Mouse (Mus musculus) limb, embryonic 12.5 days (tissue): Measurements from ENCODE around the gene Ascl3. TPM values are rescaled to one million over a fixed set of nuclear protein-coding genes. Genes with fewer than 3 reads are reported as not detected.
A peak's percentile ranks its signal among the peaks of the same experiment; 100 is the strongest.

Experiments
- ATAC-seq: fragments of 200-750 bp; cut with Nextera tagmentation; 2 replicates; pipeline ENCODE4 v1.8.0; 2017; ENCODE audit warnings: low read depth, moderate TSS enrichment; ENCODE audit not compliant: insufficient number of reproducible peaks, insufficient read depth, low FRiP score, low TSS enrichment
- H3K27ac ChIP-seq: fragments of 300-500 bp; sonication (generic); 2 replicates; pipeline ENCODE4 v1.5.1; 2016; ENCODE audit warnings: mild to moderate bottlenecking, moderate library complexity
- H3K27me3 ChIP-seq: fragments of 300-500 bp; sonication (generic); 2 replicates; pipeline ENCODE4 v1.6.1; 2016; ENCODE audit warnings: mild to moderate bottlenecking, moderate library complexity
- H3K36me3 ChIP-seq: fragments of 300-500 bp; sonication (generic); 2 replicates; pipeline ENCODE4 v1.6.1; 2016; ENCODE audit warnings: mild to moderate bottlenecking, moderate library complexity
- H3K4me1 ChIP-seq: fragments of 300-500 bp; sonication (generic); replicated peaks from 2 replicates; pipeline ENCODE4 v1.6.1; 2016
- H3K4me2 ChIP-seq: fragments of 300-500 bp; sonication (generic); 2 replicates; pipeline ENCODE4 v1.6.1; 2016; ENCODE audit warnings: mild to moderate bottlenecking, moderate library complexity
- H3K4me3 ChIP-seq: fragments of 300-500 bp; sonication (generic); replicated peaks from 2 replicates; pipeline ENCODE4 v1.5.1; 2016; ENCODE audit warnings: mild to moderate bottlenecking
- H3K9ac ChIP-seq: fragments of 300-500 bp; sonication (generic); replicated peaks from 2 replicates; pipeline ENCODE4 v1.6.1; 2016; ENCODE audit warnings: mild to moderate bottlenecking, moderate library complexity
- H3K9me3 ChIP-seq: fragments of 300-500 bp; sonication (generic); 2 replicates; pipeline ENCODE4 v1.6.1; 2016; ENCODE audit warnings: mild to moderate bottlenecking, moderate library complexity
- whole genome bisulfite sequencing: fragments of 180-500 bp; shearing (Covaris S2); methylation state at CpG from one replicate; pipeline ENCODE4 v1.1.7; 2016; 5-methylcytosine and 5-hydroxymethylcytosine counted together
- polyA plus RNA-seq: library from polyadenylated mRNA; unstranded; fragments of >200 nt; fragmentation: Nextera tagmentation; extraction: Ambion mirVana; gene quantifications from 2 replicates; pipeline ENCODE4 v1.2.1, GENCODE M21; 2016

The Ascl3 gene
- polyA plus RNA-seq, 1 experiment from 2014 or later, result not detected

DNA sequence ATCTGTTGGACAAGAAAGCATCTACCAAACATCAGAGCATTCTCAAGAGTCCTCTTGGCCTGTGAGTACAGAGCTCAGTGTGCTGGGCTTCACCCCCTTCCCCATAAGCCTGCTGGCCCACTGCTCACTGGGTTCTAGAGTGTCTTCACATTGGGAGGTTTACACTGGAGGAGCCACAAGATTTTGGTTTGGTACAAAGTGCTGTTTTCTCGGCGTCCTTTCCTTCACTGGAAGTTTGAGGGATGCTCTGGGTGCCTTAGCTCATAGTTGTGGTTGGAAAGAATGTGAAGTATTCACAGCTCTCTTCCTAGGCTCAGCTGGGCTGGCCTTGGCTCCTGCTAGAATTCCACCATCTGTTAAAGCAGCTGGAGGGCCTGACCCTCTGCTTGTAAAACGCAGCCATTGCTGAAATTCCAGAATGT is 22.6 kb downstream of the Ascl3 start:
- no peak overlapping the region for H3K4me2 ChIP-seq
- ATAC-seq, result no peak
- peak overlapping the region; percentile 62; the same call in 1 of the 2 replicates for H3K27ac ChIP-seq
- H3K36me3 ChIP-seq, result peaks cover 38% of the 10 kb centered on the region
- WGBS, result 41% methylated on average over 3 of the region's 3 CpGs
- no peaks in the 10 kb centered on the region for H3K9me3 ChIP-seq
- no peaks in the 10 kb centered on the region for H3K27me3 ChIP-seq
- H3K4me3 ChIP-seq, result no peak overlapping the region
- peaks cover 15% of the 10 kb centered on the region for H3K4me1 ChIP-seq
- H3K9ac ChIP-seq, result no peak overlapping the region

DNA sequence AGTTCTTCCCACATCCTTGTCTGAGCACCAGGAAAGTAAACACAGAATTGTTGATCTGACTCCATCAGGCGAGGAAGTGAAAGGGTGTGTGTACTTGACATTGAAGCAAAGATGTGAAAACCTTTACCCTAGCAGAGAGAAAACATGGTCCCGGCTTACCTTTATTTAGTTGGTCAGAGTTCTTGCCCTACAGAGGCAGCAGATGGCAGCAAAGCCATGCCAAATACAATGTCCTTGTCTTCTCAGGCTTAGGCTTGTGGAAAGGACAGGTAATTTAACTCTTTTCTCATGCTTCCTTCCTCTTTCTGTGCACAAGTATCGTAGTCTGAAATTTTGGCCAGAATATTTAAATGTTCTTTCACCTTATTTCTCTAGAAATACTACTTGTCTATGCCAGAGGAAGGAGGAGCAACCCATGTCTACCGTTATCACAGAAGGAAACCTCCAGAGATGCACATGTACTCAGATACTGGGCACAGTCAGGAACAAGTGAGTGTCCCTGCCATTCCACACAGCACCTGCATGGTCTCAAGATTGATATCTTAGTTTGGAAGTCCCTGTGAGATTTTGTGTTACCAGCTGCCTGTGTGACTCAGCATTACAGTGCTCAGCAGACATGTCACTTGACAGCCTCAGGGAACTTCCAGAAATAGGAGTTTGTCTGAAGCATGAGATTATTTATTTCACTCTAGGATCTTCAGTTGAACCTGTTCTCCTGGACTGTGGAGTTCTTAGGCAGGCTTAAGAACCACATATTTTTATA is 24.3 kb downstream of the Ascl3 start:
- no peak for ATAC-seq
- Histone ChIP-seq H3K36me3 (peaks cover 27% of the 10 kb centered on the region), H3K27ac (no peak overlapping the region), H3K4me3 (no peak overlapping the region), H3K4me2 (no peak overlapping the region), H3K4me1 (peaks cover 19% of the 10 kb centered on the region), H3K9me3 (no peaks in the 10 kb centered on the region), H3K9ac (no peak overlapping the region), H3K27me3 (no peaks in the 10 kb centered on the region)
- WGBS, result 49% methylated on average over 4 of the region's 4 CpGs

DNA sequence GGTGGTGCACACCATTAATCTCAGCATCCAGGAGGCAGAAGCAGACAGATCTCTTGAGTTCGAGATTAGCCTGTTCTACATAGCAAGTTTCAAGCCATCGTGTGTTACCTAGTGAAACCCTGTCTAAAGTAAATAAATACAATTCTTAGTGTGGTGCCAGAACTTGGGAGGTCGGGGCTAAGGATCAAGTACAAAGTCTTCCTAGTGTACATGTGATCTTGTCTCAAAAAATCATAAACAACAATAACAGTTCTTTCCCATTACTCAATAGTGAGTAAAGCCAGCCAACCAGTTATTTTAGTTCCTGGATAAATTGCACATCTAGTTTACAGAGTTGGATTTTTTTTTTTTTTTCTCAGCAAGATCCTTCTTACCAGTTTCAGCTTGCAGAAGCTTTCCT is 27.1 kb downstream of the Ascl3 start:
- H3K27me3 ChIP-seq, result no peaks in the 10 kb centered on the region
- no peaks in the 10 kb centered on the region for H3K9me3 ChIP-seq
- H3K4me1 ChIP-seq, result peaks cover 19% of the 10 kb centered on the region
- H3K4me3 ChIP-seq, result peak overlapping the region; percentile 64
- WGBS, result 78% methylated on average over 3 of the region's 3 CpGs
- H3K4me2 ChIP-seq, result peak overlapping the region; percentile 70
- H3K36me3 ChIP-seq, result no peaks in the 10 kb centered on the region; the same call in 1 of the 2 replicates
- ATAC-seq, result no peak
- H3K27ac ChIP-seq, result no peak overlapping the region
- H3K9ac ChIP-seq, result no peak overlapping the region

DNA sequence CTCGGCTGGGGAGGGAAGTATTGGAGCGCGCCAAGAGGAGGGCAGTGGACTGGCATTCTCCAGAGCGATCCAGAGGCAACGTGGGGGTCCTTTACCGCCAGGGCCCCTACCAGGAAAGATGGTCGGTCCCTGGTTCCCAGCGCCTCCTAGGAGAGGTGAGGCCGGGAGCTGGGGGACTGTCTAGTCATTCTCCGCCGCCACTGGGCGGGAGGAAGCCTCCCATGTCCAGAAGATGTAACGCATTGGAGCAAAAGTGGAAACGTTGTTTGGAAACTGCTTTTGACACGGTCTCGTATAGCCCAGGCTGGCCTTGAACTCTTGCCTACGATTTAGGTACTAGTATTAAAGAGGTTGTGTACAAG is 27.5 kb downstream of the Ascl3 start:
- Histone ChIP-seq H3K4me3 (peak overlapping the region; percentile 64), H3K27ac (peak overlapping the region; percentile 80), H3K4me2 (peak overlapping the region; percentile 70), H3K9ac (peak overlapping the region; percentile 75), H3K4me1 (peaks cover 18% of the 10 kb centered on the region), H3K36me3 (no peaks in the 10 kb centered on the region; the same call in 1 of the 2 replicates), H3K27me3 (no peaks in the 10 kb centered on the region), H3K9me3 (no peaks in the 10 kb centered on the region)
- WGBS, result 3% methylated on average over 17 of the region's 17 CpGs
- no peak for ATAC-seq

DNA sequence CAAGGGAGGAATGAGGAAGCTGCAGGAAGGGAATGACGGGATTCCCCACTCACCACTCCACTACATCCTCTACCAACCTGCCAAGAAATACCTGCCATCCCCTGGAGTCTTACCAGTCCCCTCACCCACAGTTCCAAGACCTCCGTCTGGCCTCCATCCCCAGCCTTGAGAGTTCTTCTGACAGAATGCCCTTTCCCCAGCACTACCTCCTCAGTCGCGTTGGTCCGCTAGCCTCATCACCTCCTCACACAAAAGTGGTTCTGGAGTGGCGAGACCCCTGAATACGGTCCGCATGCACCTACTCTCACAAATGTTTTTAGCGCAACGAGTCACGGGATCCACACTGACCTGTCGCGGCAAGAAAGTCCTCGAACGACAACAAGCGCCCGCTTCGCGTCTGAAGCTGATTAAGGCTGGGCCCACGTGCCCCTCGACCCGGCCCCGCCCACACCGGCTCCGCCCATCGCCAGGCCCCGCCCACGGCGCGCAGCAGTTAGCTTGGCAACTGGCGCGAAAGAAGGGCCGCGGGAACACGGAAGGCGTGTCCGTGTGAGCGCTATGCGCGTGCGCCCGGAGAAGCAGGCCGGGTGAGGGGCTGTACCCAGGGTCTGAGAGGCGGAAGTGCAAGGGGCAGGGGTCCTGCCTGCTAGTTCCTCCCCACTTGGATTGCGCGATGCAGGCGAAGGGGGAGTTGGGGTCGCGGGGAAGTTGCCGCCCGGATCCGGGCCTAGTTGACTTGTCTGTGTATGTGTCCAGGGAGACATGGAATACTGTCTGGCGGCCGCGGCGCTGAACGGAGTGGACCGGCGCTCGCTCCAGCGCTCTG is 28.1 kb downstream of the Ascl3 start, which contains the start of the genes St5 and Akip1:
TSS of gene St5 (minus strand) at position 416 of the 826 bp plus-strand sequence.
TSS of gene Akip1 (plus strand) at position 501 of the 826 bp plus-strand sequence.
- WGBS, result under 1% methylated on average over 61 of the region's 61 CpGs
- Histone ChIP-seq H3K9me3 (no peaks in the 10 kb centered on the region), H3K4me1 (peaks cover 12% of the 10 kb centered on the region), H3K4me3 (peak within 1 kb of the TSS; percentile 64), H3K4me2 (peak within 1 kb of the TSS; percentile 70), H3K36me3 (no peaks in the 10 kb centered on the region; the same call in 1 of the 2 replicates), H3K9ac (peak within 1 kb of the TSS; percentile 75), H3K27me3 (no peaks in the 10 kb centered on the region), H3K27ac (peak within 1 kb of the TSS; percentile 80)
- ATAC-seq, result peak; percentile 96

DNA sequence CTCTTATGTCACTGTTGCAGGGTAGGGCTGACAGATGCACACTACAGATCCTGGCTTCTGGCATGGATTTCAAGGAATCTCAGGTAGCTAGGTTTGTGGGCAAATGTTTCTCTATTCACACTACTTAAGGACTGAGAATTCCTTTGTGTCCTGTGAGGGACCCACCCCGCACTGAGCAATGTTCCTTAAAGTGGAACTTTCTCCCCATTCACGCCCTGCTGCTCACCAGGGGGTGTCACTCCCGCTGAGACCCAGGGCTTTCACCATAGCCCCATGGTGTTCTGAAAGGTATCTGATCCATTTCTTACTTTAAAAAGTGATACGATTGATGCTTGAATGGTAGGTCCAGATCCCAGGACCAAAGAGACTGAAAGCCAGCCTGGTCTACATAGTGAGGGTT is 28.8 kb downstream of the Ascl3 start:
- 37% methylated on average over 4 of the region's 4 CpGs for WGBS
- H3K27ac ChIP-seq, result no peak overlapping the region

DNA sequence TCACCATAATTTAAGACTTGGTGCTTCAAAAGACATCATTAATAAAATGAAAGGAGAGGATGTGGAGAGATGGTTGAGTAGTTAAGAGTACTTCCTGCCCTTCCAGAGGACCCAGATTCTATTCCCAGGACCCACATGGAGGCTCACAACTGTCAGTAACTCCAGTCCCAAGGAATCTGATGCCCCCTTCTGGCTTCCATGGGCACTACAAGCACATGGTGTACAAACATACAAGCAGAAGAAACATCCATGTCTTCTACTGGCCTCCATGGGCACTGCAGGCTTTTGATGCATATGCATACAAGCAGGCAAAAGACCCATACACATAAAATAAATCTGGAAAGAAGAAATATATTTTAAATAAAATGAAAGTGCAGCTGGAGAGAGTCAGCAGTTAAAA is 31.3 kb downstream of the Ascl3 start:
- Histone ChIP-seq H3K4me2 (no peak overlapping the region), H3K9ac (no peak overlapping the region), H3K9me3 (no peaks in the 10 kb centered on the region), H3K4me1 (peaks cover 10% of the 10 kb centered on the region; the same call in 1 of the 2 replicates), H3K36me3 (no peaks in the 10 kb centered on the region), H3K27me3 (no peaks in the 10 kb centered on the region), H3K4me3 (no peak overlapping the region), H3K27ac (no peak overlapping the region)
- no peak for ATAC-seq

More for the DNA sequence above, 28.8 kb downstream of the Ascl3 start:
- Histone ChIP-seq H3K27me3 (no peaks in the 10 kb centered on the region), H3K4me3 (peak overlapping the region; percentile 64; the same call in 1 of the 2 replicates), H3K4me2 (peak overlapping the region; percentile 70), H3K36me3 (no peaks in the 10 kb centered on the region), H3K4me1 (peaks cover 10% of the 10 kb centered on the region; the same call in 1 of the 2 replicates), H3K9ac (no peak overlapping the region), H3K9me3 (no peaks in the 10 kb centered on the region)
- ATAC-seq, result no peak

DNA sequence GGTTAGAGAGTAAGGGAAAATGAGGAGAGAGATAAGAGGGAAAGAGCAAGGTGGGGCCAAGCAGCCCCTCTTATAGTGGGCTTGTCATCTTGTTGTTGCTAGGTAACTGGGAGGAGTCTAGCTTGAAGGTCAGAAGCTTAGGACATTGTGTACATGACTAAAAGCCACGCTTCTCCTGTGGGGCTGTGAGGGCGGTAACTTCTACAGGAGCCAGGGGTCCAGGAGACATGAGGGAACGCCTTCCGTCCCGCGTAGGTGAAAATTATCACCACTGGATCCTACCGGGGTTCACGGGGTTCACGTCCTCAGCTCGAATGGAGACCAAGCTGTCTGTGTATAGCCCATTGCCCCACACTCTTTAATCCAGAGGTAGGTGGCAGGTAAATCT is 36.2 kb downstream of the Ascl3 start:
- WGBS, result 92% methylated on average over 10 of the region's 10 CpGs
- Histone ChIP-seq H3K4me1 (no peaks in the 10 kb centered on the region), H3K36me3 (no peaks in the 10 kb centered on the region), H3K4me2 (no peak overlapping the region), H3K4me3 (no peak overlapping the region), H3K9me3 (no peaks in the 10 kb centered on the region), H3K9ac (no peak overlapping the region), H3K27me3 (no peaks in the 10 kb centered on the region), H3K27ac (no peak overlapping the region)
- no peak for ATAC-seq

DNA sequence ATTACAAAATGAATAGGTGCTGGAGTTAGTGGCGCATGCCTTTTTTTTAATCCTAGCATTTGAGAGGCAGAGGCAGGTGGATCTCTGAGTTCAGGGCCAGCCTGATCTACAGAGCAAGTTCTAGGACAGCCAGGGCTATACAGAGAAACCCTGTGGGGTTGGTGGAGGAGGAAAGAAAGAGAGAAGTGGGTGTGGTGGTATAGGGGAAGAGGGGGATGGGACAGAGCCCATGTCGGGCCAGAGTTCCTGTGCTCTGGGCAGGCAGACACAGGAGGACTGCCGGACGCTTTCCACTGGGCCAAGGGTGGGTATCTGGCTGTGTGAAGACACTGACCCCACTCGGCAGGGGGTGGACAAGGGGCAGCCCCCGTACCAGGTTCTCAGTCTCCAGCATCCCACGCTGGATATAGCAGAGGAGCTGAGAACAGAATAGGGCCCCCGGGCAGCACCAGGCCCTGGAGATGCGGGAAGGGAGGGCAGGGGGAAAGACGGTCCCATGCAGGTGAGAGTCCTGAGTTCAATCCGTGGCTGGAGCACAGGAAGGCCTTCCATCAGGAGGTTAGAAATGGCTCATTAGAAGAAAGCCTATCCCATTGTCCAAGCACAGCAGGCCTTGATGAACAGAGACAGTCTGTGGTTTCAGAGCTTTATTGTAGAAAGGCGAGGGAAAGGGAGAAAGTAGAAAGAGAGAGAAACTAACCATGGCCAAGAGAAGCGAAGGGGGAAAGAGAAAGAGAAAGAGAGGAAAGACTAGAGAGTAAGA is 36.8 kb downstream of the Ascl3 start:
- Histone ChIP-seq H3K9ac (no peak overlapping the region), H3K27ac (no peak overlapping the region), H3K4me2 (no peak overlapping the region), H3K9me3 (no peaks in the 10 kb centered on the region), H3K27me3 (no peaks in the 10 kb centered on the region), H3K36me3 (no peaks in the 10 kb centered on the region), H3K4me3 (no peak overlapping the region), H3K4me1 (no peaks in the 10 kb centered on the region)
- 82% methylated on average over 13 of the region's 13 CpGs for WGBS
- no peak for ATAC-seq

DNA sequence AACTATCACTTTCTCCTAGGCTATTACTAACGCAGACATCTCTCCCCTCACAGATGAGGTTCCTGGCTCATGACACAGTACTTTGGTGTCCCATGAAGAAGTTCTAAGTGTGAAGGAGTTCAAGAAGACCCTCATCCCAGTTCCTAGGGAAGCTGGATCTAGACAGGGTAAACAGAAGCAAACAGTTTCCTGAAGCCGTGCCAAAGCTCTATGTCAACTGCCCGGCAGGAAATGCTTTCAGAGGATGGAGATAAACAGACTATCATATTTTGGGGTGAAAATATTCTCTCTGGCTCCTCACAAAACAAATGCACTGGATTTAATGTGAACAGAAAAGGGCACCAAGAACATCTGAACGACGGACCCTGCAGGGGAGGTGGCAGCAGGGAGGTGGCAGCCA is 40.6 kb downstream of the Ascl3 start:
- WGBS, result 90% methylated on average over 5 of the region's 5 CpGs
- H3K36me3 ChIP-seq, result no peaks in the 10 kb centered on the region
- no peak overlapping the region for H3K27ac ChIP-seq
- H3K4me1 ChIP-seq, result no peaks in the 10 kb centered on the region
- no peak overlapping the region for H3K4me3 ChIP-seq
- H3K27me3 ChIP-seq, result no peaks in the 10 kb centered on the region
- H3K4me2 ChIP-seq, result no peak overlapping the region
- no peak overlapping the region for H3K9ac ChIP-seq
- no peaks in the 10 kb centered on the region for H3K9me3 ChIP-seq
- no peak for ATAC-seq

DNA sequence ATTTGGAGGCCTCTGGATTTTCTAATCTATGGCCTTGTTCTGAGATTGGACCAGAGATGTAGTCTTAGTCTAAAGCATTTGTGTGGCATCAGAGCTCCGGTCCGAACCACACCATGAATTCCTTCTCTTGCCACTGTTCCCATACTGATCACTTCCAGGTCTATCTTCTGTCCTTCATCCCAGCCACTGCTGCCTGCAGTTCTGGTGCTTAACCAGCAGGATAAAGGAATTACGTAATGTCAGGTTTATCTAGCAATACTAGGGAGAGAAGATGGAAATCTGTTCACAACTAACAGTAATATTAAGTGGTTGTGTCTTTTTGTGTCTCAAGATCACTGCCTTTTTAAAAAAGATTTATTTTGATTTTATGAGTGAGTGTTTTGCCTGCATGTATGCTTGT is 41.4 kb downstream of the Ascl3 start:
- Histone ChIP-seq H3K9ac (no peak overlapping the region), H3K4me2 (no peak overlapping the region), H3K36me3 (no peaks in the 10 kb centered on the region), H3K27me3 (no peaks in the 10 kb centered on the region), H3K9me3 (no peaks in the 10 kb centered on the region), H3K4me1 (no peaks in the 10 kb centered on the region), H3K4me3 (no peak overlapping the region), H3K27ac (no peak overlapping the region)
- 86% methylated on average over 3 of the region's 3 CpGs for WGBS
- ATAC-seq, result no peak
